Mouse (Mus musculus): ENCODE results near the gene Gstm6. TPM values are rescaled to one million over a fixed set of nuclear protein-coding genes. Genes with fewer than 3 reads are reported as not detected.
"Not testable (repeated sequence)": the region's sequence is repeated elsewhere in the genome, so short reads cannot be mapped to it uniquely, and the experiment has no call there.

Gene Gstm6
- polyA plus RNA-seq, 1 experiment: 3.1 TPM

- Histone ChIP-seq H3K27ac (replicated peaks; ENCODE audit: low read depth, low read length) (no peak overlapping the region), H3K4me1 (ENCODE audit: control insufficient read depth, insufficient read depth, insufficient read length, low read length) (no peaks in the 10 kb centered on the region), H3K4me3 (ENCODE audit: insufficient read depth, low read depth, low read length) (no peak overlapping the region)
Observed at GRCm38 (mm10) chr3:107929243-107929642, 14.3 kb downstream of the Gstm6 start.

DNA sequence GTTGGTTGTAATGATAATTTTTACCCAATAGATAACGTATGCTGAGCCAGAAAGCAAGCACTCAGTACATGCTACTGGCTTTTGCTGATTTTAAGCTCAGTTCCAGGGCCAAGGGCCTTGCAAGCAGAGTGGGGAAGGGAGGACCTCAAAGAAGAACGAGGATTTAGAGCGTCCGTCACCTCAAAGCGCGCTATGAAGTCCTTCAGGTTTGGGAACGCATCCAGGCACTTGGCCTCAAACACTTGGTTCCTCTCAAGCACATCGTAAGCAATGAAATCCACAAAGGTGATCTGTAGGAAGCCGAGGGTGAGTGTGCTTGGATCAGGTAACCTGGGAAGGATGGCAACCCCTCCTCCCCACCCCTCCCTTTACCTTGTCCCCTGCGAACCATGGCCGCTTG, 14.9 kb downstream of the Gstm6 start:
- H3K4me1 ChIP-seq (ENCODE audit: control insufficient read depth, insufficient read depth, insufficient read length, low read length): no peaks in the 10 kb centered on the region
- no peak overlapping the region for H3K4me3 ChIP-seq (ENCODE audit: insufficient read depth, low read depth, low read length)
- H3K27ac ChIP-seq (replicated peaks; ENCODE audit: low read depth, low read length): no peak overlapping the region

DNA sequence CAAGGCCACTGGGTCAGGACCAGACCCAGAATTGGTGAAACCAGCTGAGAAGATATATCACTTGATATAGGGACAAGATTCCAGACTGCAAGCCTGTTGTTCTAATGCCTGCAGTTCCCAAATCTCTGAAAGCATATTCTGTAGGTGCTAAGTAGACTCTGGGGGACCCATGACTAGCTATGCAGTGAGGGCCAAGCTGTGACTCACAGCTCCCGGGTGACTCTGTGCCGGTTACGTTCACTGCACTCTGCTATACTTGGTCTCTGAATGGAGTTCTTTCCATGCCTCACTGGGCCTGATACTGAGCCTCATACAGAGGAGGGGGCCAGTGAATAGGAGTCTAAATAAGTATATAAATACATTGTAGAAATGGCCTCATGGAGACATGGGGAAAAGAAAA, 15.7 kb downstream of the Gstm6 start:
- Histone ChIP-seq H3K4me3 (ENCODE audit: insufficient read depth, low read depth, low read length) (no peak overlapping the region), H3K27ac (replicated peaks; ENCODE audit: low read depth, low read length) (no peak overlapping the region), H3K4me1 (ENCODE audit: control insufficient read depth, insufficient read depth, insufficient read length, low read length) (no peaks in the 10 kb centered on the region)

- H3K4me1 ChIP-seq (ENCODE audit: control insufficient read depth, insufficient read depth, insufficient read length, low read length): no peaks in the 10 kb centered on the region
- no peak overlapping the region for H3K27ac ChIP-seq (replicated peaks; ENCODE audit: low read depth, low read length)
- H3K4me3 ChIP-seq (ENCODE audit: insufficient read depth, low read depth, low read length): no peak overlapping the region
Observed at GRCm38 (mm10) chr3:107925335-107925734, 18.2 kb downstream of the Gstm6 start.

- no peak overlapping the region for H3K4me3 ChIP-seq (ENCODE audit: insufficient read depth, low read depth, low read length)
- no peak overlapping the region for H3K27ac ChIP-seq (replicated peaks; ENCODE audit: low read depth, low read length)
- no peaks in the 10 kb centered on the region for H3K4me1 ChIP-seq (ENCODE audit: control insufficient read depth, insufficient read depth, insufficient read length, low read length)
Observed at GRCm38 (mm10) chr3:107920348-107920747, 23.2 kb downstream of the Gstm6 start.

DNA sequence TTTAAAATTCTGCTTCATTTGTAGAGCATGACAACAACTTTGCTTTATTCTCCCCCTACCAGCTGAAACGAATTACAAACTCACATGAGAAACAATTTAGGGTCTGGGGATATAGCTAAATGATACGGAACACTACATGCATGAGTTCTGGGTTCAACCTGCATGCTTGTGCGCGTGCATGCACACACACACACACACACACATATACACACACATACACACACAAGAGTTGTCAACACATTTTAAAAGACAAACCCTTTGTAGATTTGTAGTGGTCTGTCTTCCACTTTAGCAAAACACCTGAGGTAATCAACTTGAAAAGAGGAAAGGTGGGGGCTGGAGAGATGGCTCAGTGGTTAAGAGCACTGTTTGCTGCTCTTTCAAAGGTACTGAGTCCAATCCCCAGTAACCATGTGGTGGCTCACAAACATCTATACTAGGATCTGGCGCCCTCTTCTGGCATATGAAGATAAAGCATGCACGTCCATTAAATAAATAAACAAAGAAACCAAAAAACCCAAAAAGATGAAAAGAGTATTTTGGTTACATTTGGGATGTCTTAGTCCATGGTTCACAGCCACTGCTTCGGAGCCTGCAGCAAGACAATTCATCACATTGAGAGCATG, 25.7 kb downstream of the Gstm6 start:
- H3K4me1 ChIP-seq (ENCODE audit: control insufficient read depth, insufficient read depth, insufficient read length, low read length): no peaks in the 10 kb centered on the region
- H3K27ac ChIP-seq (replicated peaks; ENCODE audit: low read depth, low read length): no peak overlapping the region
- H3K4me3 ChIP-seq (ENCODE audit: insufficient read depth, low read depth, low read length): no peak overlapping the region

DNA sequence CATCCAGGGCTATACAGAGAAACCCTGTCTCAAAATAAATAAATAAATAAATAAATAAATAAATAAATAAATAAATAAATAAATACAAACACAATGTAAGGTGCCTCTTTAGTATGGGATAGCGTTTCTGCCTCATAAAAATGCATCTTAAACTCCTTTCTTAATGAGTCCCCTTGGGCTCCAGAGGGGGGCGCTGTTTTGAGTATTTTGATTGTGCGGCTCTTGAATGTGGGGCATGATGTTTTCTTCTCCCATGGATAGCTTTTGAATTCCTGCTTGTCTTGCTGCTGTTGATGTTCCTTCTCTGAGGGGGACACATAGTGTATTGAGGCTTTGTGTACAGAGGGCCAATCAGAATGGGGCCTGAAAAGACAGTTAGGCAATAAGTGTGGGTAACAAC, 26.5 kb downstream of the Gstm6 start:
- no peak overlapping the region for H3K27ac ChIP-seq (replicated peaks; ENCODE audit: low read depth, low read length)
- H3K4me1 ChIP-seq (ENCODE audit: control insufficient read depth, insufficient read depth, insufficient read length, low read length): no peaks in the 10 kb centered on the region
- H3K4me3 ChIP-seq (ENCODE audit: insufficient read depth, low read depth, low read length): no peak overlapping the region

DNA sequence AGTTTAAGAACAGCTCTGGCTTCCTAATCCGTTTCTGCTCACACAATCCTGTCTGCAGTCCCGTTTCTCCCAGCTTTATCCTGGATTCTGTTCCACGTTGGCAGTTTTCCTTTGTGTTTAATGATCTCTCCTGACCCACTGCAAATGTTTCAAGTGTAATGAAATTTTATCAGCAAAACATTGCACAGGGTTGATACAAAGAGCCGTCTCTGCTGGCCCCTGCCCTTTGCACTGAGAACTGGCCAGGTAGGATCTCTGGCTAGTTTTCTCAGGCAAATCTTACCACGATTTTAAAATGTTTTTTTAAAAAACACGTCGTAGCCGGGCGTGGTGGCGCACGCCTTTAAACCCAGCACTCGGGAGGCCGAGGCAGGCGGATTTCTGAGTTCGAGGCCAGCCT, 26.9 kb downstream of the Gstm6 start:
- Histone ChIP-seq H3K27ac (replicated peaks; ENCODE audit: low read depth, low read length) (no peak overlapping the region), H3K4me1 (ENCODE audit: control insufficient read depth, insufficient read depth, insufficient read length, low read length) (no peaks in the 10 kb centered on the region), H3K4me3 (ENCODE audit: insufficient read depth, low read depth, low read length) (no peak overlapping the region)

GRCm38 (mm10) chr3:107905942-107906341, 37.6 kb downstream of the Gstm6 start:
- H3K4me3 ChIP-seq (ENCODE audit: insufficient read depth, low read depth, low read length): no peak overlapping the region
- no peaks in the 10 kb centered on the region for H3K4me1 ChIP-seq (ENCODE audit: control insufficient read depth, insufficient read depth, insufficient read length, low read length)
- H3K27ac ChIP-seq (replicated peaks; ENCODE audit: low read depth, low read length): no peak overlapping the region

- Histone ChIP-seq H3K4me1 (ENCODE audit: control insufficient read depth, insufficient read depth, insufficient read length, low read length) (peaks cover 2% of the 10 kb centered on the region), H3K27ac (replicated peaks; ENCODE audit: low read depth, low read length) (no peak overlapping the region), H3K4me3 (ENCODE audit: insufficient read depth, low read depth, low read length) (no peak overlapping the region)
Observed at GRCm38 (mm10) chr3:107900955-107901673, 42.4 kb downstream of the Gstm6 start.

DNA sequence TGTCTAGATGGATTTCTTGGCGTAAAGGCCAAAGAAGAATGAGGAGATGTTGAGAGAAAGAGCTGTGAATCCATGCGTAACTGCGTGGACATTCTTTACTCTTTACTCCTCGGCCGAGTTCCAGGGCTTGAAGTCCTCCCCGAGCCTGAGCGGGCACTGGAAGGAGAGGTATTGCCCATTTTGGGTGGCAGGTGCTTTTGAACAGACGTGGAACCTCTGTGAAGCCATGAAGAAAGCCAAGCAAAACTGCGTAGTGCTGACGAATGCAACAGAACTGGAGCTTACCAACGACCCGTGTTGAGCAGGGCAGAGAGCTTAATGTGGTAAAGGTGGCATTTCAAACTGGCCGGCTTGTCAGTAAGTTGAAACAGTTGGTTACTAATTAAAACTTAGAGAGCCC, 44.9 kb downstream of the Gstm6 start:
- Histone ChIP-seq H3K27ac (replicated peaks; ENCODE audit: low read depth, low read length) (no peak overlapping the region), H3K4me1 (ENCODE audit: control insufficient read depth, insufficient read depth, insufficient read length, low read length) (peaks cover 3% of the 10 kb centered on the region), H3K4me3 (ENCODE audit: insufficient read depth, low read depth, low read length) (no peak overlapping the region)

DNA sequence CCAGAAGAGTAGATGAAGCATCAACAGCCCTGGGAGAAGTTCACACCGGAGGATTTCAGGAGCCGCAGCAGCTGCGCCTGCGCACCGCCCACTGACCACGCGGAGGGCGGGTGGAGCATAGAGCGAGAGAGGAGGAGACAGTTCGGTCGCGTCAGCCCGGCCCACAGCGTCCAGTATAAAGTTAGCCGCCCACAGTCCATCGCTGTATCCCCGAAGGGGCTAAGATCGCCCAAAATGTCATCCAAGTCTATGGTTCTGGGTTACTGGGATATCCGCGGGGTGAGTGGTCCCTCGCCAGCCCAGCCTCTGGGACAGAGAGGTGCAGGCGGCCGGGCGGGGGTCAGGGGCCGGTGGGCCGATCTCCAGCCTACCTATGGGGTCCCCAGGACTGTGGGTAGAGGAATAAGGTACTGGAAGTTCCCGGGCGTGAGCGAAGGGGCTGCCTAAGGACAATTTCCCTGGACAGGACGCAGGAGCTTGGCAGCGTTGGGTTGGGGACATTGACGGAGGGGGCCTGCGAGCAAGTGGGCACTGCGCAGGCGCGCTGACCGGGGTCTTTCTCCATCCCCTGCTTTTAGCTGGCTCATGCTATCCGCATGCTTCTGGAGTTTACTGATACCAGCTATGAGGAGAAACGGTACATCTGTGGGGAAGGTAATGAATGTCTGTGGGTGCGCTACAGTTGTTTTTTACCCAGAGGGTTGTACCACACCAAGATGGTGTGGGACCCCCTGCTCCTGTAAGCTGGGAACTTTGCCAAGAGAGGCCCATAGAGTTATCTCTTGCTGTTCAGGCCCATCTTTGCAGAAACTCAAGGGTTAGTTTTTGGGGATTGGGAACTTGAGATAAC, 47.6 kb downstream of the Gstm6 start, which contains the start of gene Gstm5:
TSS of gene Gstm5 (plus strand) at position 102 of the 850 bp plus-strand sequence.
- Histone ChIP-seq H3K4me1 (ENCODE audit: control insufficient read depth, insufficient read depth, insufficient read length, low read length) (peaks cover 3% of the 10 kb centered on the region), H3K27ac (replicated peaks; ENCODE audit: low read depth, low read length) (no peak within 1 kb of the TSS)

GRCm38 (mm10) chr3:107895194-107895719, 48.3 kb downstream of the Gstm6 start:
- Histone ChIP-seq H3K27ac (replicated peaks; ENCODE audit: low read depth, low read length) (no peak overlapping the region), H3K4me1 (ENCODE audit: control insufficient read depth, insufficient read depth, insufficient read length, low read length) (peaks cover 3% of the 10 kb centered on the region), H3K4me3 (ENCODE audit: insufficient read depth, low read depth, low read length) (peak overlapping the region; percentile 57)

More for the DNA sequence above, 47.6 kb downstream of the Gstm6 start, which contains the start of gene Gstm5:
- peak within 1 kb of the TSS; percentile 57 for H3K4me3 ChIP-seq (ENCODE audit: insufficient read depth, low read depth, low read length)

GRCm38 (mm10) chr3:107889236-107889635, 54.3 kb downstream of the Gstm6 start:
- not testable (repeated sequence) for H3K27ac ChIP-seq (replicated peaks; ENCODE audit: low read depth, low read length); H3K4me1 ChIP-seq (ENCODE audit: control insufficient read depth, insufficient read depth, insufficient read length, low read length)

More at GRCm38 (mm10) chr3:107889236-107889635, 54.3 kb downstream of the Gstm6 start:
- not testable (repeated sequence) for H3K4me3 ChIP-seq (ENCODE audit: insufficient read depth, low read depth, low read length)
